Comparison of ENCODE assay signal across 8 mouse cellular contexts in genomic region chr3:95042166-95042837, GRCm38 (mm10). TPM values are rescaled to one million over a fixed set of nuclear protein-coding genes. Genes with fewer than 3 reads are reported as not detected.
DNase-seq lines count a peak whose midpoint lies in the region; ATAC-seq lines count a peak whose summit lies in the region.

TSS of gene Psmd4 (minus strand) at chr3:95042614.

- peak within 1 kb of the TSS; percentile 96 for H3K9ac ChIP-seq in heart, embryonic 13.5 days
- H3K9ac ChIP-seq in liver, embryonic 12.5 days = peak within 1 kb of the TSS; percentile 80
- H3K9ac ChIP-seq in stomach, embryonic 15.5 days = peak within 1 kb of the TSS; percentile 74

- H3K9me3 ChIP-seq in heart, embryonic 13.5 days = no peaks in the 10 kb centered on the region
- no peaks in the 10 kb centered on the region for H3K9me3 ChIP-seq in liver, embryonic 12.5 days (replicated peaks)
- no peaks in the 10 kb centered on the region for H3K9me3 ChIP-seq in stomach, embryonic 15.5 days

- H3K4me1 ChIP-seq in brown adipose tissue, adult 24 weeks (ENCODE audit: control insufficient read depth, insufficient read depth, insufficient read length, low read length) = peaks cover 4% of the 10 kb centered on the region; the same call in 1 of the 2 replicates
- H3K4me1 ChIP-seq in heart, embryonic 13.5 days = peaks cover 13% of the 10 kb centered on the region
- peaks cover 46% of the 10 kb centered on the region for H3K4me1 ChIP-seq in liver, embryonic 12.5 days
- peaks cover 4% of the 10 kb centered on the region; the same call in 1 of the 2 replicates for H3K4me1 ChIP-seq in stomach, embryonic 15.5 days

- WGBS in heart, embryonic 13.5 days = under 1% methylated on average over 36 of the region's 36 CpGs
- under 1% methylated on average over 36 of the region's 36 CpGs for WGBS in liver, embryonic 12.5 days (ENCODE audit: insufficient replicate concordance)
- 0% methylated on average over 36 of the region's 36 CpGs for WGBS in stomach, embryonic 15.5 days

- peak within 1 kb of the TSS; percentile 77 for H3K4me2 ChIP-seq in heart, embryonic 13.5 days
- H3K4me2 ChIP-seq in liver, embryonic 12.5 days = peak within 1 kb of the TSS; percentile 81
- peak within 1 kb of the TSS; percentile 56 for H3K4me2 ChIP-seq in stomach, embryonic 15.5 days

- DNase-seq in CD4-positive, CD25-positive, alpha-beta regulatory T cell, adult 2 months (ENCODE audit: low read depth, low spot score) = peak; percentile 98
- DNase-seq in fat pad, adult 2 months (ENCODE audit: extremely low read depth, low read depth, low spot score) = peak; percentile 91
- DNase-seq in kidney, postnatal 10 days = peak; percentile 98
- peak; percentile 96 to 97 for DNase-seq in natural killer cell, adult 2 months (ENCODE audit: low spot score in 2 of 2)

- no peaks in the 10 kb centered on the region for H3K27me3 ChIP-seq in heart, embryonic 13.5 days (replicated peaks)
- H3K27me3 ChIP-seq in liver, embryonic 12.5 days (replicated peaks) = no peaks in the 10 kb centered on the region
- no peaks in the 10 kb centered on the region for H3K27me3 ChIP-seq in stomach, embryonic 15.5 days (replicated peaks)

- H3K4me3 ChIP-seq in brown adipose tissue, adult 24 weeks (ENCODE audit: insufficient read depth, low read depth, low read length) = peak within 1 kb of the TSS; percentile 93
- H3K4me3 ChIP-seq in heart, embryonic 13.5 days = peak within 1 kb of the TSS; percentile 89
- H3K4me3 ChIP-seq in liver, embryonic 12.5 days = peak within 1 kb of the TSS; percentile 69
- peak within 1 kb of the TSS; percentile 94 for H3K4me3 ChIP-seq in stomach, embryonic 15.5 days (replicated peaks)

- H3K36me3 ChIP-seq in heart, embryonic 13.5 days = peaks cover 25% of the 10 kb centered on the region
- H3K36me3 ChIP-seq in liver, embryonic 12.5 days = peaks cover 32% of the 10 kb centered on the region
- H3K36me3 ChIP-seq in stomach, embryonic 15.5 days = 0 out of 2 replicates have a peak, but pooled peaks cover 6% of the 10 kb centered on the region

- H3K27ac ChIP-seq in brown adipose tissue, adult 24 weeks (replicated peaks; ENCODE audit: low read depth, low read length) = peak within 1 kb of the TSS; percentile 82
- H3K27ac ChIP-seq in heart, embryonic 13.5 days (replicated peaks) = peak within 1 kb of the TSS; percentile 74
- peak within 1 kb of the TSS; percentile 83 for H3K27ac ChIP-seq in liver, embryonic 12.5 days
- peak within 1 kb of the TSS; percentile 62; the same call in 1 of the 2 replicates for H3K27ac ChIP-seq in stomach, embryonic 15.5 days

- ATAC-seq in heart, embryonic 13.5 days (ENCODE audit: extremely low read depth, insufficient number of reproducible peaks, low FRiP score, low TSS enrichment) = peak; percentile 97
- peak; percentile 96 for ATAC-seq in liver, embryonic 12.5 days
- ATAC-seq in stomach, embryonic 15.5 days (ENCODE audit: insufficient read depth, low FRiP score, low read depth) = peak; percentile 99

RNA-seq across cellular contexts. Expression of gene Psmd4, which starts in this region (rescaled TPM):
- polyA plus RNA-seq in brown adipose tissue, adult 24 weeks (2012; ENCODE audit: insufficient read depth, insufficient read length, missing spikeins) = 168 and 202 TPM in 2 replicates
- 198 and 214 TPM in 2 replicates for polyA plus RNA-seq in heart, embryonic 13.5 days (2015; fragmentation: Nextera tagmentation; extraction: Ambion mirVana)
- polyA plus RNA-seq in liver, embryonic 12.5 days (2016; fragmentation: Nextera tagmentation; extraction: Ambion mirVana) = 216 and 229 TPM in 2 replicates
- polyA plus RNA-seq in stomach, embryonic 15.5 days (2015; fragmentation: Nextera tagmentation; extraction: Ambion mirVana) = 220 and 221 TPM in 2 replicates

Comparison
In these comparisons a context has a peak if more than half of its experiments do, and no peak if none do; other contexts are left out.
1. Peak in every context shown above with its lines: DNase-seq, ATAC-seq, H3K4me3 ChIP-seq and H3K27ac ChIP-seq.